Mouse (Mus musculus) forebrain, embryonic 14.5 days (tissue): ENCODE data around the gene Gm21822. TPM values are rescaled to one million over a fixed set of nuclear protein-coding genes. Genes with fewer than 3 reads are reported as not detected.
"Not testable (repeated sequence)": the region's sequence is repeated elsewhere in the genome, so short reads cannot be mapped to it uniquely, and the experiment has no call there.

Source experiments
- ATAC-seq: fragments of 200-750 bp; cut with Nextera tagmentation; 2 replicates; pipeline ENCODE4 v1.8.0; 2017; ENCODE audit warnings: mild to moderate bottlenecking, moderate library complexity
- DNase-seq: peaks from one replicate; pipeline ENCODE4 v3.0.0-alpha.2; 2015; ENCODE audit warnings: low spot score
- H3K27ac ChIP-seq: fragments of 300-500 bp; sonication (generic); 2 replicates; pipeline ENCODE4 v1.5.1; 2014; ENCODE audit warnings: low read depth, mild to moderate bottlenecking, control low read depth, low read length, moderate library complexity
- H3K27me3 ChIP-seq: fragments of 300-500 bp; sonication (generic); replicated peaks from 2 replicates; pipeline ENCODE4 v1.6.1; 2014; ENCODE audit warnings: low read length, control low read depth, mixed read lengths; ENCODE audit not compliant: control insufficient read depth, insufficient read depth
- H3K36me3 ChIP-seq: fragments of 300-500 bp; sonication (generic); 2 replicates; pipeline ENCODE4 v1.6.1; 2014; ENCODE audit warnings: low read length, control low read depth; ENCODE audit not compliant: control insufficient read depth, insufficient read depth
- H3K4me1 ChIP-seq: fragments of 300-500 bp; sonication (generic); 2 replicates; pipeline ENCODE4 v1.6.1; 2014; ENCODE audit warnings: antibody characterized with exemption, low read length, control low read depth; ENCODE audit not compliant: control insufficient read depth, insufficient read depth
- H3K4me2 ChIP-seq: fragments of 300-500 bp; sonication (generic); 2 replicates; pipeline ENCODE4 v1.6.1; 2014; ENCODE audit warnings: mild to moderate bottlenecking, control low read depth, low read length
- H3K4me3 ChIP-seq: fragments of 300-500 bp; sonication (generic); 2 replicates; pipeline ENCODE4 v1.5.1; 2014; ENCODE audit warnings: low read depth, low read length, control low read depth
- H3K9ac ChIP-seq: fragments of 300-500 bp; sonication (generic); 2 replicates; pipeline ENCODE4 v1.6.1; 2014; ENCODE audit warnings: mild to moderate bottlenecking, low read length, control low read depth, moderate library complexity
- H3K9me3 ChIP-seq: fragments of 300-500 bp; sonication (generic); replicated peaks from 2 replicates; pipeline ENCODE4 v1.6.1; 2016; ENCODE audit warnings: low read length, control low read depth, mixed read lengths; ENCODE audit not compliant: control insufficient read depth
- WGBS: fragments of 180-500 bp; shearing (Covaris S2); extraction: QIAGEN DNeasy Blood & Tissue Kit; methylation state at CpG from one replicate; pipeline ENCODE4 v1.1.7; 2014; 5-methylcytosine and 5-hydroxymethylcytosine counted together
- polyA plus RNA-seq: library from polyadenylated mRNA; unstranded; fragments of >200 nt; fragmentation: Nextera tagmentation; extraction: Ambion mirVana; gene quantifications from 2 replicates; pipeline ENCODE4 v1.2.1, GENCODE M21; 2014

Gm21822 gene
- not detected in 2 replicates for polyA plus RNA-seq

DNA sequence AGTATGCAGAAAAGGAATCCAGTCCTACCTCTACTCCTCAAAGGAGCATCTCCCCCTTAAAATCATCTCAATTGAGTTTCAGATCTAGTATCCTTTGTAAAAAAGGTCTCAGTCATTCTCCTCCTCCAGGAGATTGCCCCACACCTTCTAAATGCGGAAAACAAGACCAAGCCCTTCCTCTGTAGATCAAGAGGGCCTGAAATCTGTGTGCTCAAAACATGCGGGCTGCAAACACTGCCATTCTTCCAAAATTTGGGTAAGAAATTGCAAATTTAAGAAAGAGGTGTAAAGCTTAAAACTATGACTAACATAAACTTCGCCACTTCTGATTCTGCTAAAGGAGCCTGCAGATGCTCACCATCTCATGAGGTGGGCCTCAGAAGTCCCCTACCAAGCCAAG is at the start of gene Gm21822:
TSS of gene Gm21822 (plus strand) at position 301 of the 400 bp plus-strand sequence.
- not testable (repeated sequence) for H3K9ac ChIP-seq, H3K27ac ChIP-seq, H3K4me1 ChIP-seq, H3K4me2 ChIP-seq, H3K4me3 ChIP-seq, DNase-seq, ATAC-seq, H3K9me3 ChIP-seq, H3K36me3 ChIP-seq, H3K27me3 ChIP-seq
- WGBS, result no CpG with 5 or more reads among the region's 3 CpGs
